Comparison of ENCODE assay signal across 9 mouse cellular contexts in the genomic region with DNA sequence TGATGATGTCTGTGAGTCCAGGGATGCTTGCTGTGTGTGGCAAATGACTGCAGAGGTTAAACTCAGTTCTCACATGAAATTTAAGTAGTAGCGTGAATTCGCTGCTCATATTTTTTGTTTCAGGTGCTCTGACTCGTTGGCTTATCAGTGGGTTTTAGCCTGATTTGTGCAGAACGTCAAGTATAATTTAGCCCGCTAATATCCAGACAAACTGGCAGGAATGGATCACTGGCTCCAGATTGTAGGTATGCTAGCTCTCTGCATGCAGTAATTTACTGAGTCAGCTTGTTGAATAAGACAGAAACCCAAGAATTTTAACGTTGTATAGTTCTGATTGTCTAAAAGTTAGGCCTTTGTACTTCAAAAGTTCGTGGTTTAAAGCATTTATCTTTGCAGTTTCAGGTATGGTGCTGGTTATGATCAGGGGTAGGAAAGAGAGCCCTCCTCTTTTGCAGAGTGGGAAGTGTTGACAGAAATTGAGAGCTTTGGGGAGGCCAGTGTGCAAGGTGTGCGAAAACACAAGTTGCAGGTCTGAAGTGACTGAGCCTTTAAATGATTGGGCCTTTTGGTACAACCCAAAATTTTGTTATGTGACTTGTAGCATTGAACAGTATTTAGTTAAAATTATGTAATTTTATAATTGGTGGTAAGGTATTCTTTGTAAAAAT. TPM values are rescaled to one million over a fixed set of nuclear protein-coding genes. Genes with fewer than 3 reads are reported as not detected.
DNase-seq lines count a peak whose midpoint lies in the region; ATAC-seq and TF ChIP-seq lines count a peak whose summit lies in the region.
"Had no signal": no experiment of that assay in that cellular context is flagged by ENCODE, and none has a peak within 500 bp of the region (broad histone marks: within the 10 kb centered on the region; RNA-seq: fewer than 3 reads in every experiment).

No protein-coding gene starts in this region.

- H3K9me3 ChIP-seq in kidney, embryonic 16.5 days (ENCODE audit: low read length), result no peaks in the 10 kb centered on the region
- no peaks in the 10 kb centered on the region for H3K9me3 ChIP-seq in hindbrain, embryonic 16.5 days (ENCODE audit: control insufficient read depth, low read length)

- H3K4me2 ChIP-seq in kidney, embryonic 16.5 days (replicated peaks; ENCODE audit: low read depth, low read length), result peak overlapping the region; percentile 85
- H3K4me2 ChIP-seq in hindbrain, embryonic 16.5 days (ENCODE audit: low read length), result peak overlapping the region; percentile 72
- H3K4me2 ChIP-seq in myocyte (ENCODE audit: low read depth), result peak overlapping the region; percentile 99

- peaks cover 25% of the 10 kb centered on the region for H3K4me1 ChIP-seq in kidney, embryonic 16.5 days (ENCODE audit: insufficient read depth, low read length)
- H3K4me1 ChIP-seq in brown adipose tissue, adult 24 weeks (ENCODE audit: control insufficient read depth, insufficient read depth, insufficient read length, low read length), result peaks cover 3% of the 10 kb centered on the region
- peaks cover 21% of the 10 kb centered on the region for H3K4me1 ChIP-seq in hindbrain, embryonic 16.5 days (ENCODE audit: control insufficient read depth, insufficient read depth, low read depth, low read length)

- TF ChIP-seq POLR2A in myocyte (IDR thresholded peaks at IDR 0.05; ENCODE audit: insufficient read length, low read depth), result no peak

- H3K79me2 ChIP-seq in myocyte (ENCODE audit: control insufficient read depth, insufficient read depth), result peaks cover 65% of the 10 kb centered on the region

- peak overlapping the region; percentile 99 for H3K9ac ChIP-seq in kidney, embryonic 16.5 days (replicated peaks; ENCODE audit: low read length)
- H3K9ac ChIP-seq in hindbrain, embryonic 16.5 days (ENCODE audit: low read depth, low read length), result peak overlapping the region; percentile 99

- H3ac ChIP-seq in myocyte (ENCODE audit: control insufficient read depth, insufficient read length), result no peak overlapping the region

- ATAC-seq in kidney, embryonic 16.5 days (ENCODE audit: low FRiP score, low TSS enrichment), result no peak
- ATAC-seq in hindbrain, embryonic 16.5 days, result no peak

- H3K36me3 ChIP-seq in kidney, embryonic 16.5 days (ENCODE audit: insufficient read depth, low read length), result no peaks in the 10 kb centered on the region
- no peaks in the 10 kb centered on the region for H3K36me3 ChIP-seq in hindbrain, embryonic 16.5 days (ENCODE audit: control insufficient read depth, insufficient read depth, low read length)
- no peaks in the 10 kb centered on the region for H3K36me3 ChIP-seq in myocyte (ENCODE audit: control insufficient read depth, insufficient read depth)

- H3K4me3 ChIP-seq in kidney, embryonic 16.5 days (ENCODE audit: low read length), result peak overlapping the region; percentile 99
- peak overlapping the region; percentile 98 for H3K4me3 ChIP-seq in brown adipose tissue, adult 24 weeks (ENCODE audit: insufficient read depth, low read depth, low read length)
- peak overlapping the region; percentile 99 for H3K4me3 ChIP-seq in hindbrain, embryonic 16.5 days (ENCODE audit: low read length)
- H3K4me3 ChIP-seq in myocyte, result peak overlapping the region; percentile 84

- no peak overlapping the region for H3K27ac ChIP-seq in kidney, embryonic 16.5 days (ENCODE audit: low read length)
- H3K27ac ChIP-seq in brown adipose tissue, adult 24 weeks (replicated peaks; ENCODE audit: low read depth, low read length), result peak overlapping the region; percentile 52; the same call in 1 of the 2 replicates
- no peak overlapping the region for H3K27ac ChIP-seq in hindbrain, embryonic 16.5 days (ENCODE audit: low read depth, low read length)

- WGBS in kidney, embryonic 16.5 days, result 2% methylated on average over 8 of the region's 8 CpGs
- WGBS in hindbrain, embryonic 16.5 days, result 1% methylated on average over 8 of the region's 8 CpGs

- DNase-seq in kidney, postnatal 25 days, result no peak
- DNase-seq in spleen, postnatal 4 days (ENCODE audit: low spot score in 2 of 2), result no peak
- DNase-seq in cerebellum, adult 9-10 months, result no peak
- DNase-seq in spleen, postnatal 10 days (ENCODE audit: low spot score in 2 of 2), result no peak
- DNase-seq: right cerebral cortex, postnatal 4 days had no signal

- no peaks in the 10 kb centered on the region for H3K27me3 ChIP-seq in kidney, embryonic 16.5 days (ENCODE audit: insufficient read depth, low read length)
- no peaks in the 10 kb centered on the region for H3K27me3 ChIP-seq in hindbrain, embryonic 16.5 days (replicated peaks; ENCODE audit: control insufficient read depth, insufficient read depth, low read length)
- H3K27me3 ChIP-seq in myocyte (ENCODE audit: control insufficient read depth, insufficient read depth, insufficient read length), result no peaks in the 10 kb centered on the region

TF ChIP-seq in myocyte, 11 proteins besides CTCF, POLR2A, EP300 and RAD21:
- TF ChIP-seq TCF3 (IDR thresholded peaks at IDR 0.05; ENCODE audit: insufficient read length, low read depth) (no peak), USF1 (IDR thresholded peaks at IDR 0.05; ENCODE audit: low read depth) (no peak), SRF (IDR thresholded peaks at IDR 0.05; ENCODE audit: control insufficient read depth, insufficient read length, low read depth) (no peak), POLR2AphosphoS2 (IDR thresholded peaks at IDR 0.05; ENCODE audit: insufficient read length, low read depth) (no peak)

RNA-seq across cellular contexts. Expression of a gene that starts 2.2 kb away (rescaled TPM):
- polyA plus RNA-seq in kidney, embryonic 16.5 days (2015; fragmentation: Nextera tagmentation; extraction: Ambion mirVana), result 6.5 and 7.8 TPM in 2 replicates
- 44.8 and 50.0 TPM in 2 replicates for polyA plus RNA-seq in brown adipose tissue, adult 24 weeks (2012; ENCODE audit: insufficient read depth, insufficient read length, missing spikeins)
- polyA plus RNA-seq in hindbrain, embryonic 16.5 days (2015; fragmentation: Nextera tagmentation; extraction: Ambion mirVana), result 10.7 and 10.8 TPM in 2 replicates
- polyA plus RNA-seq in myocyte (2012; fragmentation: generic; extraction: Trizol), result 8.9 TPM

RNA-seq across cellular contexts. Expression of a gene that starts 19.9 kb away (rescaled TPM):
- 88.0 and 90.3 TPM in 2 replicates for polyA plus RNA-seq in kidney, embryonic 16.5 days (2015; fragmentation: Nextera tagmentation; extraction: Ambion mirVana)
- polyA plus RNA-seq in brown adipose tissue, adult 24 weeks (2012; ENCODE audit: insufficient read depth, insufficient read length, missing spikeins), result 54.7 and 58.3 TPM in 2 replicates
- polyA plus RNA-seq in hindbrain, embryonic 16.5 days (2015; fragmentation: Nextera tagmentation; extraction: Ambion mirVana), result 114 and 123 TPM in 2 replicates
- polyA plus RNA-seq in myocyte (2012; fragmentation: generic; extraction: Trizol), result 14.8 TPM
